Mouse (Mus musculus) lung, adult 2 months (tissue): ENCODE measurements around the gene Cyp4f13.

Experiments used
- CTCF ChIP-seq: fragments of 200-500 bp; IDR thresholded peaks from 2 replicates; pipeline ENCODE4 v1.5.1; 2011; ENCODE audit warnings: mild to moderate bottlenecking, low read length, control low read depth; ENCODE audit not compliant: insufficient read depth
- POLR2A ChIP-seq: fragments of 200-500 bp; IDR thresholded peaks from 2 replicates; pipeline ENCODE4 v1.6.1; 2011; ENCODE audit warnings: low read depth, mild to moderate bottlenecking, control low read depth, low read length, borderline replicate concordance; ENCODE audit errors: extremely low read depth

GRCm38 (mm10) chr17:32878773-32879172, 68.4 kb downstream of the Cyp4f13 start:
- TF ChIP-seq POLR2A, result no peak
- TF ChIP-seq CTCF, result no peak
